Mouse (Mus musculus) G1E-ER4 (cell line): ENCODE data around the gene Lbx2. TPM values are rescaled to one million over a fixed set of nuclear protein-coding genes. Genes with fewer than 3 reads are reported as not detected.

ENCODE experiments used
- GATA1 ChIP-seq: IDR thresholded peaks from one replicate; pipeline ENCODE4 v1.8.0; 2012; ENCODE audit warnings: low read length, inconsistent platforms
- polyA plus RNA-seq: library from polyadenylated mRNA; stranded (reverse); fragments of >175 nt; gene quantifications from 2 replicates; pipeline ENCODE4 v1.2.3, GENCODE M21; 2012

Gene Lbx2
- polyA plus RNA-seq, 1 experiment = 0.10 TPM

GRCm38 (mm10) chr6:83116373-83117164, 30.4 kb downstream of the Lbx2 start:
- no peak for TF ChIP-seq GATA1

DNA sequence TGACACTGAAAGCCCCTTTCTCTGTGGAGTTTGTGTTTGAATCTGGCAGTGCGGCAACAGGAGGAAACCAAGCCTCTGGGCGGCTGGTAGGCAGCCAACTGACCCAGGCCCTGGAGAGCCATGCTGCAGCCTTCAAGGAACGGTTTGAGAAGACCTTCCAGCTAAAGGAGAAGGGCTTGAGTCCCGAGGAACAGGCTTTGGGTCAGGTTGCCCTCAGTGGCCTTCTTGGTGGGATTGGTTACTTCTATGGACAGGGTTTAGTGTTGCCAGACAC, 30.9 kb downstream of the Lbx2 start:
- no peak for TF ChIP-seq GATA1

DNA sequence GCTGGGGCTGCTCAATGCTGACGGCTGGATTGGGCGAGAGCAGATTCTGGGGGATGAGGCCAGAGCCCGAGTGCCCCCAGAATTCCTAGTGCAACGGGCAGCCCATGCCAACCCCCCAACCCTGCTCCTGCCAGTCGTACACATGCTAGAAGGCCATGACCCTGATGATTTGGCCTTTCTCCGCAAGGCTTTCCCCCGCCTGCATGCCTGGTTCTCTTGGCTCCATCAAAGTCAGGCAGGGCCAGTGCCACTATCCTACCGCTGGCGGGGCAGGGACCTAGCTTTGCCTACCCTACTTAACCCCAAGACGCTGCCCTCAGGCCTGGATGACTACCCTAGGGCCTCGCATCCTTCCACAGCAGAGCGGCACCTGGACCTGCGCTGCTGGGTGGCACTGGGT, 31.4 kb downstream of the Lbx2 start:
- no peak for TF ChIP-seq GATA1

DNA sequence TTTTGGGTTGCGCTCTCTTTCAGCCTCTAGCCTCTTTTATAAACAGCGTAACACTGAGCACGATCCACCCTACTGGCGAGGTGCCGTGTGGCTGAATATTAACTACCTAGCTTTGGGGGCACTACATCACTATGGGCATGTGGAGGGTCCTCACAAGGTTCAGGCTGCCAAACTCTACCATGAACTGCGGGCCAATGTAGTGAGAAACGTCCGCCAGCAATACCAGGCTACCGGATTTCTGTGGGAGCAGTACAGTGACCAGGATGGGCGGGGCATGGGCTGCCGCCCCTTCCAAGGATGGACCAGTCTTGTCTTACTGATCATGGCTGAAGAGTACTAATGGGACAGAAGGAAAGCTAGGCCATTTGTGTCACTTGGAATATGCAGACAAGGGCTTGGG, 32.2 kb downstream of the Lbx2 start:
- no peak for TF ChIP-seq GATA1

- no peak for TF ChIP-seq GATA1
Measured at GRCm38 (mm10) chr6:83118825-83119733, 32.9 kb downstream of the Lbx2 start.

DNA sequence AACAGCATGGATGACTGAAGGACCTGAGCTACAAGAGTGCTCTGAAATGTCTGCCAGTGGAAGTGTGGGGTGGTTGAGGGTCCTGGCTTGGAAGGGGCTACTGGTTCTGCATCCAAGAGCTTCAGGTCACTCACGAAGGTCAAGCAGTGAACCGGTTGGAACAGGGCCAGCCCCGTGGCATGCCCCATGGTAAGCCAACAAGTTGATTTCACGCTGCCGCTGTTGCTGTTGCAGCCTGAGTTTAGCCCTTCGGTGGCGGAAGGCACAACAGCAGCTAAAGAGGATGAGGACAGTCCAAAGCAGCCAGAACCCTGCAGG, 33.5 kb downstream of the Lbx2 start:
- no peak for TF ChIP-seq GATA1

- TF ChIP-seq GATA1 = no peak
Measured at GRCm38 (mm10) chr6:83120930-83121862, 35.0 kb downstream of the Lbx2 start, which contains the start of gene Wbp1. TSS of gene Wbp1 (minus strand) at chr6:83121559.

DNA sequence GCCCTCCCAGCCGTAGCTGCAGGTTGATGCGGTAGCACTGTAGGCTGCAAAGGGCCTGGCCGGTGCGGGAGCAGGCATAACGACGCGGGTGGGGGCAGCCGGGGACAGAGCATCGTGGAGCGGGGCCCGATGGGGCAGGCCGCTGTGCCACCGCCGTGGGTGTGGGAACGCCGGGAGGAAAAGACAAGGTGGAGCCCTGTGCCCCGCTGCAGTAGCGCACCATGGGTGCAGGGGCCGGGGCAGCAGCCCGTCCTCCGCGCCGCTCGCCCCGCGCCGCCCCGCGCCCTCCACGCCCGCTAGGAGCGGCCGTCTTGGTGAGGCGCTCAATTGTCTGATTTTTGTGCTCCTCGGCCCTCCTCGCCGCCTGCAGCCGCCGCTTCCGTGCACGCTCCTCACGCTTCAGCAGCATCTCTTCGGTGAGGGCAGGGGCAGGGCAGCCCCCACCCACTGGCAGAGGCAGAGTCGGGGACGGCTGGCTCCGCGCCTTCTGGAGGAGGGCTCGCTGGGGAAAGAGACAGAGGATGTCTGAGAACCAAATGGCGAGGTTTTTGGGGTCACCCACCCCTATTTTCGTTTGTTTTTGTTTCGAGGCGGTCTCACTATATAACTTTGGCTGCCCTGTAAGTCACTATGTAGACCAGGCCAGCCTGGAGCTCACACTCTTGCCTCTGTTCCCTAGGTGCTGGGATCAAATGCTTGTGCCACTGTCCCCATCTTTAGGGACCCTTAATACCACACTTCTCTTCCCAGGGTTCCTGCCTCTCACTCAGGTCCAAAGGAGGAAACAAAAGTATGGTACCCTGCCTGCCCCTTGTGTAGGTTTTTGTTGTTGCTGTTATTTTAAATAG, 35.9 kb downstream of the Lbx2 start:
- no peak for TF ChIP-seq GATA1

DNA sequence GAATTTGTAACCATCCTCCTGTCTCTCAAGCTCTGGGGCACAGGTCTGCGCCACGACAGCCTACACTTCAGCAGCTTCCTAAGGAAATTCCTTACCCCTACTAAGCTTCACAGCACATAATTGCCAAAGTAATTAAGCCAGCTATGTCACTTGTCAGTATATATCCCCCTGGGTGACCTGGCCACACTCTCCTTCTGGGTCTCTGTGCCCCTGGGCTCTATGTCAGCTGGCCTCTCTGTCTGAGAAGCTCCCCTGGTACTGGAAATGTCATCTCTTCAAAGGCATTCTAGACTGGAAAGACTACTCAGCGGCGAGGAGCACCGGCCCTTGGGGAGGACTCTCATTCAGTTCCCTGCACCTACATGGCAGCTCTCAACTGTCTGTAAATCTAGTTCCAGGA, 36.8 kb downstream of the Lbx2 start:
- TF ChIP-seq GATA1 = no peak

GRCm38 (mm10) chr6:83124851-83125312, 38.7 kb downstream of the Lbx2 start:
- no peak for TF ChIP-seq GATA1

- TF ChIP-seq GATA1 = no peak
Measured at GRCm38 (mm10) chr6:83125331-83125730, 39.2 kb downstream of the Lbx2 start, which contains the start of gene Ino80b. TSS of gene Ino80b (minus strand) at chr6:83125431.

DNA sequence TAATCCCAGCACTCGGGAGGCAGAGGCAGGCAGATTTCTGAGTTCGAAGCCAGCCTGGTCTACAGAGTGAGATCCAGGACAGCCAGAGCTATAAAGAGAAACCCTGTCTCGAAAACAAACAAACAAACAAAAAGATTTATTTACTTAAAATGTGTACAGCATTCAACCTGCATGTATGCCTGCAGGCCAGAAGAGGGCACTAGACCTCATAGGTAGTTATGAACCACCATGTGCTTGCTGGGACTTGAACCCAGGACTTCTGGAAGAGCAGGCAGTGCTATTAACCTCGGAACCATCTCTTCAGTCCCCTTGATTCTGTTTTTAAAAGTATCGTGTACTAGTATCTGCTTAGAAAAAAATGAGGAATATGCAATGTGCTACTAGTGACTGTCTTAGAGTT, 41.3 kb downstream of the Lbx2 start:
- no peak for TF ChIP-seq GATA1

- no peak for TF ChIP-seq GATA1
Measured at GRCm38 (mm10) chr6:83131469-83132034, 45.4 kb downstream of the Lbx2 start.

GRCm38 (mm10) chr6:83132176-83132919, 46.2 kb downstream of the Lbx2 start:
- TF ChIP-seq GATA1 = no peak
